Mouse (Mus musculus): ENCODE measurements around the gene Hbb-bh1.
A peak's percentile ranks its signal among the peaks of the same experiment; 100 is the strongest.
"Not testable (repeated sequence)": the region's sequence is repeated elsewhere in the genome, so short reads cannot be mapped to it uniquely, and the experiment has no call there.

Hbb-bh1 gene

GRCm38 (mm10) chr7:103843034-103843433 is at the start of gene Hbb-bh1:
TSS of gene Hbb-bh1 (minus strand) at chr7:103843164.
- DNase-seq (ENCODE audit: low spot score): no peak

- no peak for DNase-seq (ENCODE audit: low spot score)
Observed at GRCm38 (mm10) chr7:103886152-103886551, 43.2 kb upstream of the Hbb-bh1 start, which contains the start of gene Olfr66. TSS of gene Olfr66 (minus strand) at chr7:103886252.

GRCm38 (mm10) chr7:103877093-103877492 is 34.1 kb upstream of the Hbb-bh1 start:
- DNase-seq (ENCODE audit: low spot score): no peak

- DNase-seq (ENCODE audit: low spot score): no peak
Observed at GRCm38 (mm10) chr7:103874451-103874850, 31.5 kb upstream of the Hbb-bh1 start.

GRCm38 (mm10) chr7:103873064-103873463 is 30.1 kb upstream of the Hbb-bh1 start:
- DNase-seq (ENCODE audit: low spot score): no peak

DNA sequence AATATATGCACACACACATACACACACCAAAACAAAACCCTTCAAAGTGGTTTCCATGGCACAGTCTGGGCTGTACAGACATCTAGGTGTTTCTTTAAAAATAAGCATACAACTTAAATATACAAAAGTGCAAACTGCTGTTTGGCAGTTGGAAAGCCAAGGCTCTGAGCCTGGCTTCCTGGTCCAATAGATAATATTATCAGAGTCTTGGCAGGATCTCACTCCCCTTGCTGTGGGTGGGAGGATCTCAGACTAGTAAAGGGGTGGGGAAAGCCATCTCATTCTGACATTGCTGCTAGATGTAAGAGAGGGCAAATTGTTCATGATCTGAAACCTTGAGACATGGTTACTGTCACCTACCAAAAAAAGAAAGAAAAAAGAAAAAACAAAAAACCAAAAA is 27.7 kb upstream of the Hbb-bh1 start:
- DNase-seq (ENCODE audit: low spot score): no peak

GRCm38 (mm10) chr7:103865716-103866115 is 22.8 kb upstream of the Hbb-bh1 start:
- no peak for DNase-seq (ENCODE audit: low spot score)

DNA sequence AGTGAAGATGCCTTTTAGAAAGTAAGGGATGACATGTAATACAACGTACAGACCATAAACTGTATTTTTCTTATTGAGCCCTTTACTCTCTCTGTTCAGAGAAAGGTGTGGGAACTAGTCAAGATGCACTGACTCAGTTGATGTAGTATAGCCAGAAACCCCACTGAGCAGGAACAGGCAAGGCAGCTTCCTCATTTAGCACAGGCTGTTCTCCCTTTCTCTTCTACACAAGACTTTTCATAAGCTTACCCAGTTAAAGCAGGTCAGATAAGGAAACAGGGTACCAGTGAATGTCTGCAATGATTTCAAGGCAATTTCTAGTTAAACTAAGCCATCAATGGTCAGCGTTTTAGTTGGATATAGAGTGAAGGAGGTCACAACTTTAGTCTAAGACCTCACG is 18.6 kb upstream of the Hbb-bh1 start:
- no peak for DNase-seq (ENCODE audit: low spot score)

GRCm38 (mm10) chr7:103860855-103861254 is 17.9 kb upstream of the Hbb-bh1 start:
- peak; percentile 46 for DNase-seq (ENCODE audit: low spot score)

DNA sequence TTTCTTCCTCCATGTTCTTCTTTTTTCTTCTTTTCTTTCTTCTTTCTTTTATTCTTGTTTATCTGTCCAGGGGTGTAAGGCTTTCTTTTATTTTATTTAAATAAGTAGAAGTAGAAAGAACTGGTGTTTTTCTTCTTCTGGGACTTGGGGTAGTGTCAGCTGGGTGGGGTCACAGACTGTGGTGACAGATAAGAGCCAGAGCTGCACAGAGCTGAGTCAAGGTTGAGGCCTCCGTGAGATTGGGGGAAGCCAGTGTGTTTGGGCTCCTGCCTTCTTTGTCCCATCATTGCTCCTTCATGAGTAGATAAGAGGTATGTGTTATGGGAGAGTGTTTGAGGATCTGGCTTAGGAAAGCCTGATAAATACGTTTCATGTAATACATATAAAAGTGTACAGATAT is 16.1 kb upstream of the Hbb-bh1 start:
- DNase-seq (ENCODE audit: low spot score): no peak

GRCm38 (mm10) chr7:103854669-103855068 is 11.7 kb upstream of the Hbb-bh1 start:
- no peak for DNase-seq (ENCODE audit: low spot score)

DNA sequence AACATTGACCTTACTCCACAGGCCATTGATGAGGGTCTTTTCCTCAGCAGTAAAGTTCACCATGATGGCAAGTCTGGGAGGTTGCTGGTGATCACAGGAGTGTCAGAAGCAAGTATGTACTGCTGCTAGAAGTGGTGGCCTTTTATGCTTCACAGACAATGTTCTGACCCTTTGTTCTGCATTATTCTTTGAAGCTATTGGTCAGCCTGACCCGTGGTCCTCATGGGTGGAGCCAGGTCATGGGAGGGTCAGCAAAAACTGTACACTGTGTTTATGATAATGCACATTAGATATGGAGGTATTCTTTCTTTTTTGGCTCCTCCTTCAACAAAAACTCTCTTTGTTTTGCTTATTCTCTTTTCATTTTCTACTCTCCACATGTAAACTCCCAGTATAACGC is 10.1 kb upstream of the Hbb-bh1 start, which contains the start of gene Hbb-y:
Gene Hbb-y, minus strand, starts transcription at position 127 of the 400 bp plus-strand sequence.
- DNase-seq (ENCODE audit: low spot score): no peak

- DNase-seq (ENCODE audit: low spot score): no peak
Observed at GRCm38 (mm10) chr7:103844525-103845325, 1.8 kb upstream of the Hbb-bh1 start.

DNA sequence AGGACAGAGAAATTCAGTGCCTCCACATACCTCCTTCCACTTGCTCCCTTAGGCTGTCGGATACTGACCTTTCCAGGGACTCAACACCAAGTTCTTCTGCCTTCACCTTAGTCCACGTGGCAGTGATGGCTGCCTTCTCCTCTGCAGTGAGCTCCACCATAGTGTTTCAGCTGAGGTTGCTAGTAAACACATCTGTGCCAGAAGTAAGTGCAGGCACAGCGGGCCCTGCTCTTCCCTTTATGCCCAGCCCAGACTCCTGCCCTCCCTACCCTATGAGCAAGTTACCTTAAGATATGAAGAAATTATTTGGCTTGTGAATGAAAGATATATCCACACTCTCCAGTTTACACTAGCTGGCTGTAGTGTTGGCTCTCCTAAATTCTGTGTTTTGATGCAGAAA is 2.7 kb downstream of the Hbb-bh1 start, which contains the start of gene Hbb-bh2:
Gene Hbb-bh2, minus strand, starts transcription at position 253 of the 400 bp plus-strand sequence.
- no peak for DNase-seq (ENCODE audit: low spot score)

- no peak for DNase-seq (ENCODE audit: low spot score)
Observed at GRCm38 (mm10) chr7:103827808-103828207, 15.2 kb downstream of the Hbb-bh1 start, which contains the start of gene Hbb-bs. TSS of gene Hbb-bs (minus strand) at chr7:103828096.

GRCm38 (mm10) chr7:103827139-103827538 is 15.8 kb downstream of the Hbb-bh1 start:
- not testable (repeated sequence) for DNase-seq (ENCODE audit: low spot score)

GRCm38 (mm10) chr7:103826255-103826887 is 16.6 kb downstream of the Hbb-bh1 start:
- no peak for DNase-seq (ENCODE audit: low spot score)

- no peak for DNase-seq (ENCODE audit: low spot score)
Observed at GRCm38 (mm10) chr7:103825536-103826254, 17.3 kb downstream of the Hbb-bh1 start.

GRCm38 (mm10) chr7:103824597-103824996 is 18.4 kb downstream of the Hbb-bh1 start:
- DNase-seq (ENCODE audit: low spot score): no peak

GRCm38 (mm10) chr7:103815085-103815484 is 27.9 kb downstream of the Hbb-bh1 start:
- DNase-seq (ENCODE audit: low spot score): not testable (repeated sequence)

DNA sequence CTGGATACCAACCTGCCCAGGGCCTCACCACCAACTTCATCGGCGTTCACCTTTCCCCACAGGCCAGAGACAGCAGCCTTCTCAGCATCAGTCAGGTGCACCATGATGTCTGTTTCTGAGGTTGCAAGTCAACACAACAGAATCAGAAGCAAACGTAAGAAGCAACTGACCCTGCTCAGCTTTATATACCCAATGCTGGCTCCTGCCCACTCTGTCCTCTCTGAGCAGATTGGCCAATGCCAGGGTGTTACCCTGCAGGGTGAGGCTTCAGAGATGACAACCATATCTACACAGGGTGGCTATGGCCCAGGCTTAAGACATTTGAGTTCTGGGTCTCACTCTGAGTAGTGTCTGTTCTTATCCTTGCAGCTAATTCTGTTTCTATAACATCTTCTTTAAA is 29.2 kb downstream of the Hbb-bh1 start, which contains the start of gene Hbb-bt:
Gene Hbb-bt, minus strand, starts transcription at position 231 of the 400 bp plus-strand sequence.
- no peak for DNase-seq (ENCODE audit: low spot score)

DNA sequence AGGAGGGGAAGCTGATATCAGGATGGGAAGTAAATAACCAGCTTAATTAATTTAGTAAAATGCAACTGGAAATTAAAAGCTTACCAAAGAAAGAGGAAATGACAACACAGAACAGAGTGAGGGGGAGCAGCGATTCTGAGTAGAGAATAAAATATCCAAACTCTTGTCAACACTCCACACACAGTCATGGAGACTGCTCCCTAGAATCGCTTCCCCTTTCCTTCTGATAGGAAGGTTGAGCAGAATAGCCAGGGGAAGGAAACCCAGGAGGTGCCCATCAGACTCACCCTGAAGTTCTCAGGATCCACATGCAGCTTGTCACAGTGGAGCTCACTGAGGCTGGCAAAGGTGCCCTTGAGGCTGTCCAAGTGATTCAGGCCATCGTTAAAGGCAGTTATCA is 29.8 kb downstream of the Hbb-bh1 start:
- not testable (repeated sequence) for DNase-seq (ENCODE audit: low spot score)
